Mouse (Mus musculus): ENCODE results near the gene Mctp2. TPM values are rescaled to one million over a fixed set of nuclear protein-coding genes. Genes with fewer than 3 reads are reported as not detected.

The Mctp2 gene
- polyA plus RNA-seq, 1 experiment from 2014 or later: 0.63 TPM

DNA sequence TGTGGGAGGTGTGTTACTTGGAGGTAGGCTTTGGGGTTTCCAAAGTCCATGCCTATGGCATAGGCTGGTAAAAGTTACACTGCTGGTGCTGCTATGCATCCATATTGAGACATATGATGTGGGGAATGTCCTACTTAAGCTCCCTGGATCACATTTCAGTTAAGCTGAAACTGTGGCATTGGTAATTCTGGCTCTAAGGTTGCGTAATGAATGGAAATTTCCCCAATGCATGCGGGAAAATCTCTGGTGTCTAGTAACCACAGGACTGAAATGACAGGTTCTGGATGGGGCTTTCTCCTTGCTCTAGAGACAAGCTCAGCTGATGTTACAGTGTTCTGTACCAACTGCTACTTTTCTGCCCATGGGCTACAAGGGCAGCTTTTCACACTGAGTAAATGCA, 240.1 kb downstream of the Mctp2 start:
- no peak overlapping the region for H3K4me3 ChIP-seq (ENCODE audit: low read length)
- WGBS: 74% methylated on average over 2 of the region's 2 CpGs
- H3K27ac ChIP-seq (ENCODE audit: low read length): no peak overlapping the region
- no peaks in the 10 kb centered on the region for H3K9me3 ChIP-seq (replicated peaks; ENCODE audit: control insufficient read depth, low read length)
- no peaks in the 10 kb centered on the region for H3K36me3 ChIP-seq (ENCODE audit: control insufficient read depth, insufficient read depth)
- no peaks in the 10 kb centered on the region for H3K27me3 ChIP-seq (ENCODE audit: control insufficient read depth, insufficient read depth, low read length)
- no peaks in the 10 kb centered on the region for H3K4me1 ChIP-seq (ENCODE audit: control insufficient read depth, insufficient read depth, low read length)
- H3K9ac ChIP-seq (ENCODE audit: low read length): no peak overlapping the region
- H3K4me2 ChIP-seq (ENCODE audit: low read depth, low read length): no peak overlapping the region
- ATAC-seq (replicated peaks; ENCODE audit: extremely low read depth, insufficient read depth, low FRiP score): no peak

DNA sequence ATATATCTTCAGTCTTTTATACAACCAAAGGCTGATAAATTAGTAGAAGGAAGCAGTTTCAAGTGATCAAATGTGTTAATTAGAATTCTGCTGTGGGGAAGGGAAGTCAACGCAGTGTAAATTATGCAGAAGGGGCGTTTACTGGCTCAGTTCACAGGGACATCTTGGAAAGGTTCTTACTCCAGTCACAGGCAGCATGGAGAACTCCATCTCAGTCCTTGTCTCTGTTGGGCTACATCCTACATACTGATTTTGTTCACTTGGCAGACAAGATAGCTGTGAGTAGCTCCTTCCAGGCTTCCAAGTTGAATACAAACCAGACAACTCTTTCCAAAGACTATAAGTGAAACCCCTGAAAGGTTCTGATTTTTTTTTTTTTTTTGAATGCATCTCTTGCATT, 254.6 kb downstream of the Mctp2 start:
- Histone ChIP-seq H3K4me1 (ENCODE audit: control insufficient read depth, insufficient read depth, low read length) (no peaks in the 10 kb centered on the region), H3K27me3 (ENCODE audit: control insufficient read depth, insufficient read depth, low read length) (no peaks in the 10 kb centered on the region), H3K36me3 (ENCODE audit: control insufficient read depth, insufficient read depth) (no peaks in the 10 kb centered on the region), H3K9me3 (replicated peaks; ENCODE audit: control insufficient read depth, low read length) (no peaks in the 10 kb centered on the region), H3K4me2 (ENCODE audit: low read depth, low read length) (no peak overlapping the region), H3K27ac (ENCODE audit: low read length) (no peak overlapping the region), H3K9ac (ENCODE audit: low read length) (no peak overlapping the region), H3K4me3 (ENCODE audit: low read length) (no peak overlapping the region)
- WGBS: 65% methylated on average over 2 of the region's 2 CpGs
- ATAC-seq (replicated peaks; ENCODE audit: extremely low read depth, insufficient read depth, low FRiP score): no peak

DNA sequence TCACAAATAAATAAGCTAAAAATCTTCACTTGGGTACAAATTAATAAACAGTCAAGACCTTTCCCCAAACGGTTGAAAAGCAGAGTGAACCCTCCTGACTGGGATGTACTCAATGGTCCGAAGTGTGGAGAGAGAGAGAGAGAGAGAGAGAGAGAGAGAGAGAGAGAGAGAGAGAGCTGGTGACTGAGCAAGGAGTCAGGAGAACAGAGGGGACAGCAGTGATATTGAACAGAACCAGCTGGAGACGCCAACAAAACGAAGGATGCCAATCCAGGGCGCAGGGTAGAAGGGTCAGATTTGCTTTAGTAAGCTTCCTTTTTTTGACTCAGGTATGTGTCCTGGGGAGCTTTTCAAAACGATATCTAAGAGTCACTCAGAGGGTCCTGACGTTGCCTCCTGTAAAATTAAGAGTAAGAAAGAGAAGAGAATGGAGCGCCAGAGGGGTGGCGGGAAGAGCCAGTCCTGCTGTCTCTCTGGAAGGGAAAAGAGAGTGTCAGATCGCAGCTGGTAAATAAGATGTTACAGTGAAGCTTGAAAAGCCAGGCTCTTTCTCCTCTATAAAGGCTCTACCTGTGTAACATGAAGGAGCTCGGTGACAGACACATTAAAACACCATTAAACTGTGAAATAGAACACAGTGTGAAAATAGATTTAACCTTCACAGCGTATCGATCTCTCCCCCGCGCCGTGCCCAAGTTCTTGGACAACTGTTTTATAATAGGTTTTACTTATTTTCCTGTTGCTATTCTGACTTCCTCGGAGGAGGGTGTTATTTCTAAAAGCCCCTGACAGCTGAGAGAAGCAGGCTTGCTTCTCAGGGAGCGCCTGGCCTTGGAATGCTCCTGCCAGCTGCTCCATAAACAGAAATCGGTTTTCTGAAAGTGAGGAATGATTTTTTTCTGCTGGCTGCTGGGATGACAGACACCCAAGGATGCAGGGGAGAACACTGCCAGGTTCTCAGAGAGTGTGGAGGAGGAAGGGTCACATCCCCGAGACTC, 258.5 kb downstream of the Mctp2 start:
- Histone ChIP-seq H3K4me2 (ENCODE audit: low read depth, low read length) (no peak overlapping the region), H3K27me3 (ENCODE audit: control insufficient read depth, insufficient read depth, low read length) (no peaks in the 10 kb centered on the region), H3K4me3 (ENCODE audit: low read length) (no peak overlapping the region), H3K9ac (ENCODE audit: low read length) (no peak overlapping the region), H3K36me3 (ENCODE audit: control insufficient read depth, insufficient read depth) (no peaks in the 10 kb centered on the region), H3K9me3 (replicated peaks; ENCODE audit: control insufficient read depth, low read length) (no peaks in the 10 kb centered on the region), H3K27ac (ENCODE audit: low read length) (no peak overlapping the region), H3K4me1 (ENCODE audit: control insufficient read depth, insufficient read depth, low read length) (no peaks in the 10 kb centered on the region)
- ATAC-seq (replicated peaks; ENCODE audit: extremely low read depth, insufficient read depth, low FRiP score): no peak
- WGBS: 56% methylated on average over 20 of the region's 20 CpGs

Data from heart, embryonic 16.5 days (tissue).